Mouse (Mus musculus): ENCODE measurements around the gene S100b.

Gene S100b

GRCm38 (mm10) chr10:76260358-76261059 lies 6.9 kb downstream of the S100b start:
- DNase-seq, result no peak

DNA sequence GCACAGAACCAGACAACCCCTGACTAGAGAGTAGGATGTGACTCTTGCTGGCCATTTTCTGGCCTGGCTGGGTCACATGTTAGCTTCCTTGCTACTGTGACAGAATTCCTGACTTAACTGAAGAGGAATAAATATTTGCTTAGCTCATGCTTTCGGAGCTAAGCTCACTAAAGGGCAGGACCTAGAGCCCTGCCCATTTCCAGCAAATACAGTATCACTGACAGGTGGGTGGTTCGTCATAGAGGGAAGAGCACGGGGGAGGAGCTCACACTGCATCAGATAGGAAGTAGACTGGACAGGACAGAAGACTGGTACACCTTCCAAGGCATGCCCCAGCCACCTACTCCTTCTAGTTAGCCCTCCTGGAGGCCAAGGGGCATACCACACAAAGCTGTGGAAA lies 7.8 kb downstream of the S100b start:
- DNase-seq, result no peak

DNA sequence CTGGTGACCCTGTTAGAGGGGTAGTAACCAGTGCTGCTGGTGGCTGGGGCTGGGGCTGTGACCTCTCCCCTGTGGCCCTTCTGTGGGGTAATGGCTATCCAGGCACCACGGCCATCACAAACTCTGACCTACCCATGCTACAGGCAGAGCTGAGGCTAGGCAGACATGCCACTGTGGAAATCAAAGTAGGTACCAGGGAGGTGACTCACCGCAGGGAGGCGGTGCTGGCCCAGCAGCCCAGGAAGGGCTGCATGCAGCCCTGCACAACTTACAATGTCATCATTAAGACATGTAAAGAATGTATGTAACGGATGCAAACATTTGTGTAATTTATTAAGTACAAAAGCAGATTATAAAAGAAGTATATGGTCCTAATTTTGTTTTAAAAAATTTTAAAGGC lies 8.8 kb downstream of the S100b start:
- DNase-seq, result no peak

DNA sequence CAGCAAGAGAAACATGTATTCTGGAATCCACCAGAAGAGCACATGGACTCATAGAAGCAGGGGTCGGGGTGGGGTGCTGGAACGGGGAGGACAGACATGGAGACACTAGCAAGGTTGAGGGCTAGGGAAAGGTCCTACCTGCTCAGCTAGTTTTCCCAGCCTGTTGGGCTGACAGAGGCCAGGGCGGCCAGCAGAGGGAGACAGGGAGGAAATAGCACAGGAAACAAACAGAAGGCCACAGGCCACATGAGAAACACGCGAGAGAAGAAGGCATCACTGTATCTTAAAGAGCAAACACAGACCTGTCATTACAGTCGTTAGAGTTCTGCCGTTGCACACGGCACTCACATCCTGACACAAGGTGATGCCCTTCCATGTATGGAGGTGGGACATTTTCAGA lies 17.6 kb downstream of the S100b start:
- peak; percentile 69 for DNase-seq

GRCm38 (mm10) chr10:76275256-76275655 lies 21.6 kb downstream of the S100b start:
- no peak for DNase-seq

GRCm38 (mm10) chr10:76278541-76279097 lies 25.0 kb downstream of the S100b start:
- no peak for DNase-seq

DNA sequence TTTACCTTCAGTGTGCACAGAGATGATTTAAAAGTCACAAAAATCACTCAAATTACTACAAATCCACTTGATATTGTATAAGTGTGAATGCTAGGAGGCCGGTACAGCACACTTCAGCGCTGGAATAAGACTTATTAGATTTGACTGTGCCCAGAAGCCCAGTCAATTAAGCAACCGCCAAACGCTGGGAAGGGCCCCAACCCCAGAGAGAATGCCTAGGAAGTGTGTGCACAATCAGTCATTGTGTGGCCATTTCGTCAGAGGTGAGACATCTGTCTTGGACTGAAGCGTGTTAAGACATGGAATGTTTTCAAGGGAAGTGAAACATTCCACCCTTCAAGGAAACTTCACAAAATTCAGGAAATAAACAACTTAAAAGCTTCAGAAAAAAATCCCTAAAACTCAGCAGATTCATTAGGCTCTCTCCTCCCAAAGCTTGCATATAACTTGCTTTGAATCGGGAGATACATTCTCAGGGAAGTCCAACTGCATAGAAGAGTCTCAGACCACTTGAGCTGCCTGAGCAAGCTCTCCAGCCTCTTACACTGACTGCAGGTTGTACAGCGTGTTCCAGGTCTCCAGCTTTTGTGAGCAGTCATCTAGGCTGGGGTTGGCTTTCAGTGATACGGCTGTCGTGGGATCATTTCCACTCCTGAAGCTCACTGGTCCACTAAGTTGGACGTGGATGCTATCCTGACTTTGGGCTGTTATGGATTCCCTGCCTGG lies 34.8 kb downstream of the S100b start:
- no peak for DNase-seq

- DNase-seq, result no peak
Measured at GRCm38 (mm10) chr10:76289052-76289451, 35.4 kb downstream of the S100b start.

DNA sequence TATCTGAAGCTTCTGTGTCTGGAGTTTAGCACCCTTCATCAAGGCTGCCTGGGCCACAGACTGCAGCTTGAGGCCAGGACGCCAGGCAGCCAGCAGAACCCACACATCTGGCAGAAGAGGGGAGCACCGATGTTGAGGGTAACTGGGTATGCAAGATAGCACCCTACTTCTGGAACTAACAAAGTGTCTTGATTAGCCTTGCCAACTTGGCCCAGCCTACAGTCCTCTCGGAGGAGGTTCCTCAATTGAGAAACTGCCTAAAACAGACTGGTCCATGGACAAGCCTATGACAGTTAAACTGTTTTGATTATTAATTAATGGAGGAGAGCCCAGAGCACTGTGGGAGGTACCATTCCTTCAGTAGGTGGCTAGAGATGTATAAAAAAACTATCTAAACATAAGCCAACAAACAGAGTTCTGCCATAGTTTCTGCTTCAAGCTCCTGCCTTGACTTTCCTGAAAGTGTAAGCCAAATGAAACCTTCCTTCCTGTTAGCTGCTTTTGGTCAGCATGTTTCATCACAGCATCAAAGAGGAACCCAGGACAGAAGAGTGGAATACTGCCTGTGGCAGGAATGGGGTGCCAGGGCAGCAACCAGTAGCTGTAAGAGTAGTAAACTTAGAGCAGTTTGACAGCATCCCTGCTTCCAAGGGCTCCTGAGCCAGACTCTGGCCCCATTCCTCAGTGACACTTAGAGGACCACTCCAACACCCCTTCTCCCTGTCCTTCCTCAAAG lies 36.5 kb downstream of the S100b start:
- DNase-seq, result no peak

DNA sequence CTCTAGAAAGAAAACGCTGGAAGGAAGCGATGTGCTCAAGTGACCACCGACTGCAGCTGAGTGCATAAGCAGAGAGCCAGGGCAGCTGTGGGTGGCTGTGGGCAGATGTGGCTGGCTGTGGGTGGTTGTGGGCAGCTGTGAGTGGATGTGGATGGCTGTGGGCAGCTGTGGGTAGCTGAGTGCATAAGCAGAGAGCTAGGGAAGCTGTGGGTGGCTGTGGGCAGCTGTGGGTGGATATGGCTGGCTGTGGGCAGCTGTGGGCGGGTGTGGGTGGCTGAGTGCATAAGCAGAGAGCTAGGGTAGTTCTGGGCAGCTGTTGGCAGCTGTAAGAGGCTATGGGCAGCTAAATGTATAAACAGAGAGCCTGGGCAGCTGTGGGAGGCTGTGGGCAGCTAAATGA lies 39.6 kb downstream of the S100b start:
- DNase-seq, result no peak

DNA sequence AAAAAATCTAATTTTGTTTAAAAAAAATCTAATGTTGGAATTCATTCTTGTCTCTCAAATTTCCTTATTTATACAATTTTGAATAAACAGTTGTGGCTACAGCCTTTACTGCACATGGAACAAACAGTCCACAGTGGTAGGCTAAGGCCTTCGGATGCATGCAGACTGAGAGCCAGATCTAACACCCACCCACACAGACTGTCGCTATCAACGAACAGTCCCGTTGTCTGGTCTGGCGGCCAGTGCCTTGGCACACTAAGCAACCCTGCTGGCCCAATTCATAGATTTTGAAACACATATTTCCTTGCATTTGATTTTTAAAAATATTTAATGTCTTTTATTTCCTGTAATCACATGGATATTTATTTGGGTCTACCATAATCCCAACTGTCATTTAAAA lies 46.5 kb downstream of the S100b start:
- DNase-seq, result no peak

GRCm38 (mm10) chr10:76306738-76307137 lies 53.1 kb downstream of the S100b start:
- peak; percentile 10 for DNase-seq

Data from thymus, postnatal 14 days (tissue).